Mouse (Mus musculus) lung, adult 2 months (tissue): Measurements from ENCODE around the gene Kdm1b.

Experiments used
- CTCF ChIP-seq: fragments of 200-500 bp; IDR thresholded peaks from 2 replicates; pipeline ENCODE4 v1.5.1; 2011; ENCODE audit warnings: mild to moderate bottlenecking, low read length, control low read depth; ENCODE audit not compliant: insufficient read depth
- POLR2A ChIP-seq: fragments of 200-500 bp; IDR thresholded peaks from 2 replicates; pipeline ENCODE4 v1.6.1; 2011; ENCODE audit warnings: low read depth, mild to moderate bottlenecking, control low read depth, low read length, borderline replicate concordance; ENCODE audit errors: extremely low read depth

- no peak for TF ChIP-seq CTCF
- TF ChIP-seq POLR2A, result no peak
These were observed 12.8 kb upstream of the Kdm1b start for GRCm38 (mm10) chr13:47030376-47031107.
